In genomic region chr5:88569541-88569940, GRCm38 (mm10) we compare ENCODE assay signal across 24 mouse cellular contexts. TPM values are rescaled to one million over a fixed set of nuclear protein-coding genes. Genes with fewer than 3 reads are reported as not detected.
A peak's percentile ranks its signal among the peaks of the same experiment; 100 is the strongest.
DNase-seq lines count a peak whose midpoint lies in the region; ATAC-seq and TF ChIP-seq lines count a peak whose summit lies in the region.
"Had no signal": no experiment of that assay in that cellular context is flagged by ENCODE, and none has a peak within 500 bp of the region (broad histone marks: within the 10 kb centered on the region; RNA-seq: fewer than 3 reads in every experiment).

No protein-coding gene starts in this region.

- WGBS in forebrain, embryonic 11.5 days, result 73% methylated on average over 3 of the region's 3 CpGs
- WGBS in forebrain, embryonic 14.5 days, result 60% methylated on average over 3 of the region's 3 CpGs
- WGBS in kidney, adult 2 months, result 38% methylated on average over 3 of the region's 3 CpGs
- WGBS in kidney, embryonic 14.5 days, result 62% methylated on average over 3 of the region's 3 CpGs

- H3K9me3 ChIP-seq in forebrain, embryonic 11.5 days (ENCODE audit: control insufficient read depth, low read length), result no peaks in the 10 kb centered on the region
- no peaks in the 10 kb centered on the region for H3K9me3 ChIP-seq in forebrain, embryonic 14.5 days (replicated peaks; ENCODE audit: control insufficient read depth, low read length)
- no peaks in the 10 kb centered on the region for H3K9me3 ChIP-seq in kidney, embryonic 14.5 days (ENCODE audit: control insufficient read depth, low read length)
- H3K9me3 ChIP-seq: forebrain, embryonic 13.5 days; G1E; heart, embryonic 10.5 days; hindbrain, embryonic 13.5 days had no signal

- no peak for ATAC-seq in forebrain, embryonic 11.5 days (replicated peaks; ENCODE audit: low FRiP score)
- ATAC-seq in forebrain, embryonic 14.5 days, result no peak
- no peak for ATAC-seq in kidney, embryonic 14.5 days (ENCODE audit: low FRiP score, low TSS enrichment)
- ATAC-seq: CD4-positive, CD25-positive, alpha-beta regulatory T cell, adult 4 months; forebrain, embryonic 13.5 days; hindbrain, postnatal 0 days had no signal

- no peaks in the 10 kb centered on the region for H3K4me1 ChIP-seq in forebrain, embryonic 11.5 days (replicated peaks; ENCODE audit: control insufficient read depth, insufficient read depth, low read length)
- peaks cover 8% of the 10 kb centered on the region; the same call in 1 of the 2 replicates for H3K4me1 ChIP-seq in forebrain, embryonic 14.5 days (ENCODE audit: control insufficient read depth, insufficient read depth, low read length)
- peaks cover 31% of the 10 kb centered on the region; the same call in 1 of the 2 replicates for H3K4me1 ChIP-seq in kidney, adult 2 months (ENCODE audit: control insufficient read depth, insufficient read depth, low read length)
- no peaks in the 10 kb centered on the region for H3K4me1 ChIP-seq in kidney, embryonic 14.5 days (ENCODE audit: control insufficient read depth, insufficient read depth, low read length)

- DNase-seq in forebrain, embryonic 11.5 days (ENCODE audit: low spot score), result peak; percentile 2
- no peak for DNase-seq in forebrain, embryonic 14.5 days (ENCODE audit: low spot score)
- DNase-seq in kidney, adult 2 months, result peak; percentile 86
- DNase-seq in kidney, postnatal 25 days, result peak; percentile 43 to 75
- no peak for DNase-seq in right cerebral cortex, postnatal 14 days
- no peak for DNase-seq in layer of hippocampus, postnatal 10 days (ENCODE audit: low spot score in 2 of 2)
- DNase-seq: adrenal gland, adult 8-10 months; adrenal gland, postnatal 36 days; B cell, adult 2 months; cerebellum, adult 11 months; cerebellum, adult 9-10 months; cerebellum, postnatal 25 days; gastrocnemius, adult 2 months; gastrocnemius, postnatal 25 days; heart, adult 18-20 months; heart, postnatal 10 days had no signal

- no peak for TF ChIP-seq POLR2A in kidney, adult 2 months (IDR thresholded peaks at IDR 0.05; ENCODE audit: low read depth, low read length)

- TF ChIP-seq CTCF in kidney, adult 2 months (conservative IDR thresholded peaks at IDR 0.05; ENCODE audit: insufficient read depth, insufficient read length, low read depth, low read length), result no peak

- H3K4me3 ChIP-seq in forebrain, embryonic 11.5 days (ENCODE audit: low read depth, low read length), result no peak overlapping the region
- H3K4me3 ChIP-seq in forebrain, embryonic 14.5 days (ENCODE audit: low read depth, low read length), result no peak overlapping the region
- H3K4me3 ChIP-seq in kidney, adult 2 months (ENCODE audit: insufficient read depth, low read depth, low read length), result no peak overlapping the region
- no peak overlapping the region for H3K4me3 ChIP-seq in kidney, embryonic 14.5 days (ENCODE audit: low read length)
- H3K4me3 ChIP-seq: embryonic facial prominence, embryonic 13.5 days; forebrain, embryonic 13.5 days; gastrocnemius, adult 2 months; heart, embryonic 10.5 days; hindbrain, embryonic 13.5 days had no signal

- no peak overlapping the region for H3K27ac ChIP-seq in forebrain, embryonic 11.5 days (ENCODE audit: low read depth, low read length)
- no peak overlapping the region for H3K27ac ChIP-seq in forebrain, embryonic 14.5 days (ENCODE audit: low read depth, low read length)
- H3K27ac ChIP-seq in kidney, adult 2 months (ENCODE audit: insufficient read depth, low read depth, low read length), result peak overlapping the region; percentile 94
- no peak overlapping the region for H3K27ac ChIP-seq in kidney, embryonic 14.5 days (ENCODE audit: low read depth, low read length)
- H3K27ac ChIP-seq: embryonic facial prominence, embryonic 13.5 days; forebrain, embryonic 13.5 days; gastrocnemius, adult 2 months; heart, embryonic 10.5 days; hindbrain, embryonic 13.5 days; hindbrain, postnatal 0 days had no signal

- H3K9ac ChIP-seq in forebrain, embryonic 11.5 days (ENCODE audit: low read length), result no peak overlapping the region
- no peak overlapping the region for H3K9ac ChIP-seq in forebrain, embryonic 14.5 days (ENCODE audit: low read length)
- no peak overlapping the region for H3K9ac ChIP-seq in kidney, embryonic 14.5 days (ENCODE audit: low read depth, low read length)
- H3K9ac ChIP-seq: embryonic facial prominence, embryonic 13.5 days; forebrain, embryonic 13.5 days; hindbrain, embryonic 13.5 days had no signal

- H3K27me3 ChIP-seq in forebrain, embryonic 11.5 days (ENCODE audit: control insufficient read depth, insufficient read depth, low read length), result no peaks in the 10 kb centered on the region
- no peaks in the 10 kb centered on the region for H3K27me3 ChIP-seq in forebrain, embryonic 14.5 days (replicated peaks; ENCODE audit: control insufficient read depth, insufficient read depth, low read length)
- no peaks in the 10 kb centered on the region for H3K27me3 ChIP-seq in kidney, adult 2 months (replicated peaks; ENCODE audit: control insufficient read depth, insufficient read depth, low read length)
- no peaks in the 10 kb centered on the region for H3K27me3 ChIP-seq in kidney, embryonic 14.5 days (ENCODE audit: control insufficient read depth, insufficient read depth, low read length)
- H3K27me3 ChIP-seq: embryonic facial prominence, embryonic 13.5 days; forebrain, embryonic 13.5 days; hindbrain, embryonic 13.5 days had no signal

- H3K36me3 ChIP-seq in forebrain, embryonic 11.5 days (ENCODE audit: control insufficient read depth, insufficient read depth, low read length), result no peaks in the 10 kb centered on the region
- H3K36me3 ChIP-seq in forebrain, embryonic 14.5 days (ENCODE audit: control insufficient read depth, insufficient read depth, low read length), result 0 out of 2 replicates have a peak, but pooled peaks cover 2% of the 10 kb centered on the region
- peaks cover 4% of the 10 kb centered on the region; the same call in 1 of the 2 replicates for H3K36me3 ChIP-seq in kidney, adult 2 months (ENCODE audit: control insufficient read depth, insufficient read depth, low read length)
- no peaks in the 10 kb centered on the region; the same call in 1 of the 2 replicates for H3K36me3 ChIP-seq in kidney, embryonic 14.5 days (ENCODE audit: control insufficient read depth, insufficient read depth, low read length)

- H3K4me2 ChIP-seq in forebrain, embryonic 11.5 days (ENCODE audit: low read depth, low read length, severe bottlenecking), result no peak overlapping the region
- H3K4me2 ChIP-seq in forebrain, embryonic 14.5 days (ENCODE audit: low read length), result no peak overlapping the region
- H3K4me2 ChIP-seq in kidney, embryonic 14.5 days (replicated peaks; ENCODE audit: low read depth, low read length), result no peak overlapping the region
- H3K4me2 ChIP-seq: embryonic facial prominence, embryonic 13.5 days; forebrain, embryonic 13.5 days; hindbrain, embryonic 13.5 days had no signal

RNA-seq across cellular contexts. Expression of gene Rufy3, which starts 4.7 kb away (rescaled TPM):
- polyA plus RNA-seq in forebrain, embryonic 11.5 days (2014; fragmentation: Nextera tagmentation; extraction: Ambion mirVana), result 96.8 and 96.9 TPM in 2 replicates
- 155 and 210 TPM in 2 replicates for polyA plus RNA-seq in forebrain, embryonic 14.5 days (2014; fragmentation: Nextera tagmentation; extraction: Ambion mirVana)
- polyA plus RNA-seq in kidney, adult 2 months (2012; rRNA removed), result 21.2 and 24.0 TPM in 2 replicates
- 11.1 and 17.7 TPM in 2 replicates for polyA plus RNA-seq in kidney, embryonic 14.5 days (2014; fragmentation: Nextera tagmentation; extraction: Ambion mirVana)
- 100 to 1,000 TPM; 184 to 188 TPM for total RNA-seq in layer of hippocampus, postnatal 10 days (2021)

RNA-seq across cellular contexts. Expression of gene Utp3, which starts 15.3 kb away (rescaled TPM):
- 74.4 and 77.6 TPM in 2 replicates for polyA plus RNA-seq in forebrain, embryonic 11.5 days (2014; fragmentation: Nextera tagmentation; extraction: Ambion mirVana)
- 32.8 and 46.5 TPM in 2 replicates for polyA plus RNA-seq in forebrain, embryonic 14.5 days (2014; fragmentation: Nextera tagmentation; extraction: Ambion mirVana)
- 7.9 and 9.8 TPM in 2 replicates for polyA plus RNA-seq in kidney, adult 2 months (2012; rRNA removed)
- 73.4 and 88.8 TPM in 2 replicates for polyA plus RNA-seq in kidney, embryonic 14.5 days (2014; fragmentation: Nextera tagmentation; extraction: Ambion mirVana)
- 10 to 100 TPM; 29.7 to 31.0 TPM for total RNA-seq in layer of hippocampus, postnatal 10 days (2021)

RNA-seq across cellular contexts. Expression of gene Jchain, which starts 41.9 kb away (rescaled TPM):
- 0.48 TPM in 1 of 2 replicates, not detected in the other for polyA plus RNA-seq in forebrain, embryonic 11.5 days (2014; fragmentation: Nextera tagmentation; extraction: Ambion mirVana)
- polyA plus RNA-seq in forebrain, embryonic 14.5 days (2014; fragmentation: Nextera tagmentation; extraction: Ambion mirVana), result 0.17 TPM in 1 of 2 replicates, not detected in the other
- polyA plus RNA-seq in kidney, adult 2 months (2012; rRNA removed), result 3.2 and 5.5 TPM in 2 replicates
- polyA plus RNA-seq in kidney, embryonic 14.5 days (2014; fragmentation: Nextera tagmentation; extraction: Ambion mirVana), result 0.91 TPM in 1 of 2 replicates, not detected in the other
- under 1 TPM; 0.25 to 0.34 TPM for total RNA-seq in layer of hippocampus, postnatal 10 days (2021)
- total RNA-seq: G1E had no signal
- polyA plus RNA-seq: embryonic facial prominence, embryonic 13.5 days; G1E; heart, embryonic 10.5 days had no signal

Comparison
In these comparisons a context has a peak if more than half of its experiments do, and no peak if none do; other contexts are left out.
1. DNase-seq: peak in forebrain, embryonic 11.5 days (single experiment), kidney, adult 2 months (single experiment) and kidney, postnatal 25 days (2 of 2); none in forebrain, embryonic 14.5 days (single experiment), right cerebral cortex, postnatal 14 days (single experiment) and layer of hippocampus, postnatal 10 days (0 of 2).